Mouse (Mus musculus): ENCODE data around the gene Plekhh2.

- TF ChIP-seq POLR2A (IDR thresholded peaks at IDR 0.05; ENCODE audit: borderline replicate concordance, extremely low read depth, insufficient read depth, insufficient read length, poor library complexity, severe bottlenecking): no peak
- TF ChIP-seq CTCF (IDR thresholded peaks at IDR 0.05; ENCODE audit: borderline replicate concordance, extremely low read depth, insufficient read depth, insufficient read length): no peak
Measured at GRCm38 (mm10) chr17:84621209-84621608, 109.5 kb downstream of the Plekhh2 start.
